Mouse (Mus musculus) urinary bladder, postnatal 25 days (tissue): ENCODE measurements around the gene Kynu.

Source experiments
- DNase-seq: peaks from one replicate; pipeline ENCODE4 v3.0.0; 2022; ENCODE audit warnings: low spot score

The Kynu gene

DNA sequence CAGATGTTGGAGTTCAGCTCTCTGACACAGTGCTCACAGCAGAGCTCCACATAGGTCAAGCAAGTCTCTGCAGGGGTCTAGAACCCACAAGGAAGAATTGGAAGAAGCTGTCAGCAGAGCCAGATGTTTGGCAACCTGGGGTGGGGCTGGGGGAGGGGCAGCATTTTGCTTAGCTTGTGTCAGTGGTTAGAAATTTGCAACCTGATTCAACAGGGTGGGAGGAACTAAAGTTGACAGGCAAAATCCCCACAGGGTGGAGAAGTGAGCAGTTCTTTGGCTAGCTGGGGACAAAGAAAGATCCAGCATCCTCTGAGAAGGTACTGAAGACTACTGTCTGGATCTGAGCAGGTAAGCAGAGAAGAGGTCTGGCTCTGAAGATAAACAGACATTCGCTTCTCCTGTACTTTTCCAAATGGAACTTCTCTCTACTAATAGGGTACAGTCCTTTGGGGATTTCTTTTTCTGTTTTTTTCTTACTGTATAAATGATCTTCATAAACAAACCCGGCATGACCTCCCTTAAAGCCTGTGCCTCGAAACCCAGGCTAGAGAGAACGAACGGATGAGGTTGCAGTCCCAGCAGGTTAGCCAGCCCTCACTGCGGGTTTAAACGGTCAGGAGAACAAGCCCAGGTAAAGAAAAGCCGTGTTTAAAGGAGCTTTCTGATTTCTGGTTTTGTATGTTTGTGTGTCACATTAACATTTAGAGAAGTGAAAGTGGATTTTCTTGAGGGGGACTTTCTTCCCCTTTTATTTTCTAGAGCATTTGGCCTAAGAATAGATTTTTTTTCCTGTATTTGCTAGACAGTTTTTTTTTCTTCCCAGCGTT lies at the start of gene Kynu:
Gene Kynu (plus strand): TSS at position 268 of the 827 bp plus-strand sequence.
- DNase-seq: no peak

DNA sequence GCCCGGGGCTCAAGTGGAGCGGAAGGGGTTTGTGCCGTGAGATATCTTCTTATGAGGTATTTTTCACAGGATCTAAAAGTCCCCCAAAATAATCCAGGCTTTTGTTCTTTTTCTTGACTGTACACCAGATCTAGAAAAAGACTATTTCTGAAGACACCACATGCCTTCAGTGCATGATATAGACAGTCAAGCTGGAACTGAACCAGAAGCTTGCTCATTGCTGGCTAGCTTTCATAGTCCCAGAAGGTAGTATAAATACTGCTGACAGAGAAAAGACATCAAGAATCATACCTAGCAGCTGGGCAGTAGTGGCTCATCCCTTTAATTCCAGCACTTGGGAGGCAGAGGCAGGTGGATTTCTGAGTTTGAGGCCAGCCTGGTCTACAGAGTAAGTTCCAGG lies 48.9 kb upstream of the Kynu start:
- no peak for DNase-seq

DNA sequence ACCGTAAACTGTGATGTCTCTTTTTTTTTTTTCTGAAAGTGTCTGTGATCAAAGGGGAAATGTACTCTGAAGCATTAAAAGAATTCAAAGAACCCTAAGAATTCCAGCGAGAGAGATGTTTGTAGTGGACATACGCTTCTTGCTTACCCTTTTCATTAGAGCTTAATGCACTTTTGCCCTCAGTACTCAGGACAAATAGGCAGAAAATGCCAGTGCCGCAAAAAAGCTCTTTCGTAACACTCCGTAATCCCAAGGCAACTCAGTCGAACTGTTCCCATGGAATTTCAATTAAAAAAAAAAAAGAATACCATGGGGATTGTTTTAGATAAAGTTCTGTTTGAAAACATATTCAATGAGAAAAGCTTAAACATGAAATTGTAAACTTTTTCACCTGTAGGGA lies 41.3 kb upstream of the Kynu start:
- DNase-seq: no peak

DNA sequence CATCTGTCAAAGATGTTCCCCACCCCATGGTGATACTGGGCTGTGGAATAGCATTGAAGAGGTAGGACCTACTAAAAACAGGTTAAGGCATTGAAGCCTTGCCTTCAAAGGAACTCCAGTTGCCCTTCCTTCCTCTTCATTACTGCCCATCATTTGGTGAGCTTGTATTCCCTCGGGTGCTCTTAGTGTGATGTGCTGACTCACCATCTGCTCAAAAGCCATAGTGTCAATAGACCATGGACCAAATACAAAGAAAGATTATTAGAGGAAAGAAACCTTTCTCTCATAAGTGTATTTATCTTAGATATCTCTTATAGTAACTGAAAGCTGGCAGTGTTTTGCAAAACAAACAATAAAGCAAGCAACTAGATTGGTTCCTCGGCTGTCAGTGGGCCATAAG lies 20.7 kb upstream of the Kynu start:
- DNase-seq: no peak

DNA sequence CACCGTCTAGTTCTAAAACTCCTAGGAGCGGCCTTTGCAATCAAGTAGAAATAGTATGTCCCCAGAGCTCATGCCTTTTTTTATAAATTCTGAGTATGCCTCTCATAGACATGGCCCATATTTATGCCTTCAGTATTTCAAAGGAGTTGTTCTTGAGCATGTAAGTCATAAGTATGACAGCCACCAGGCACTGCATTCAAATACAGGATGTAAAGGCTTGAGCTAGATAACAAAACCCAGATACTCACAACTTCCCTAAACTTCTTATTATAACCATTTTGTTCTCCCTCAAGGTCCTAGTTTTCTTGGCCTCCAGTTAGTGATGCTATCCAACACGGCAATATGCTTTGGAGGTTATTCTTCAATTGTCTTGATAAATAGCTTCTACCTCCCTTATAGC lies 12.5 kb upstream of the Kynu start:
- no peak for DNase-seq

DNA sequence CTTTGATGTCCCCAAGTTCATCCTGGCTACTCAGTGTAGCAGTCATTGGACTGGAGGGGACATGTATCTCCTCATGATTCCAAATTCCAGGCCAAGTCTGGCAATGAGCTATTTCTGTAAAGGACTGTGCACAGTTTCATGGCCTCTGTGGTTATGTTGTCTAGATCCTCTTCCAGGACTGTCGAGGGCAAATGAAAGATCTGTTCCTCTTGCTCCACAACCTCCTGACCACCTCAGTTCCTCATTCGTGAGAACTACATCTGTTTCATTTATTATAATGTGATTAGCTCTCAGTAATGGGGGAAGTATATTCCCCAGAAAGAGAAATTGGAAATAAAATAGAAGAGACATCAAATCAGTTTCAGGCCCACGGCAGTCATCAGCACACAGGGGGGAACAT lies 9.5 kb upstream of the Kynu start:
- no peak for DNase-seq

DNA sequence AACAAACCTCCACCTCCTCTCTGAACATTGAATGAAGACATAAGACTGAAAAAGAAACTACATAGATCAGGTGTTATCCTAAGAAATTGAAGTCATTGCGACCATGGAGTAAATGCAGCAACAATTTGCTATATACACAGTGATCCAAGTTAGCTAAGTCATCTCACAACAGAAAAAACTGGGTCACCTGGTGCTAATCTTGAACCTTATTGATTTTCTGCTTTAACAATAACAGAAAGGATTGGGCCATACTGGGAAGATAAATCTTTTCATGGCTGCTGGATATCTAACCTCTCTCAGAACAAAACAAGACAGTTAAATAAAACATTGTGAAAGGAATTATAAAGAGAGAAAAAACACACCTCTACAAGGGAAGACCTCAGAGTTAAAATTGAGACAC lies 8.7 kb upstream of the Kynu start:
- no peak for DNase-seq

DNA sequence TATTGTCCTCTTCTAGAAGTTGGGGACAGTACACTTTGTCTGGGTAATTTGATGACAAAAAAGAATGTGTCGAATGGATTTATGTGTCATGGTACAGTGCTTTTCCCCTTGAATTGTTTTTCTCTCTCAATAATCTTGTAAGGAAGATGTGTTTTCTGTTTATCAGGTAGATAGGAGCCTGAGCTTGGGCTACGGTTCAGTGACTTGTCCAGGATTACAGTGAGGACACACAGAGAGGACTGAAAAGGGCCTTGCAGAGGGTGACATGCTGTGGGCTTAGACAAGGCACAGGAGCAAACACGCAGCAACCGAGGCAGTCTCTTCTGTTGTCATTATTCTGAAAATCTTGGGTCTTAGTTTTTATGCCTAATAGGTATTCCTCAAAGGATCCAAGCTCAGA lies 913 bp upstream of the Kynu start:
- no peak for DNase-seq

DNA sequence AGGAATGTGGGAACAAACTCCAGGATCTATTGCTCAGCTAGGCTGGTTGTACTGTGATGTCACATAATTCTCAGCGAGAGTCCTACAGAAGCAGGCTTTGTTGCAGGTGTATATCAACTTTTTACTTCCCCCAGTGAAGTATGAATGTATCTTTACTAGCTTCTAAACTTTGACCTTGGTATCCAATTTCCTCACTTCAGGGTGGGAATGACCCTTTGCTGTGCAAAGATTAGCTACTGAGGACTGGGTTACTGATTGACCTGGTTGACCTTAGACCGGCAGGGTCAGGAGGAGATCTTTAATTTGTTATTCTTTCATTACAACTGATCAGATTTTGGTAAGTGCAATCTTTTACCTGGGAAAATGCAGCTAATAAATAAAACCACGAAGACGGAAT lies 758 bp downstream of the Kynu start:
- no peak for DNase-seq

DNA sequence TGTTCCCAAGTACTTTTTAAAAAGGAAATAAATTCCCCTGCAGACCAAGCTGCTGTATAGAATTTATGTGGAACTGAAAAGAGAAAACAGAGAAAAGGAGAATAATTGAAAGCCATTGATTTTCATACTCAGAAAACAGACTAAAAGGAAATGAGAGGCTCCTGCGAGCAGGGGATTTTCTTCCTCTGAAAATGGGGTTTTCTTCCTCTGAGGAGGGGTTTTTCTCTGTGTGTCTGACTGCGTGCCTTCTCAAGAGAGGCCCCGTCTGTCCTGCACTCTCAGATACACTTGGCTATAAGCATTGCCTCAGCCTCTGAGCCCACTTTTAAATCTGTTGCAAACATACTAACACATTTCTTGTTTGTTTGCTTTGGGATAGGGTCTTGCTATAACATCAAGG lies 1.9 kb downstream of the Kynu start:
- no peak for DNase-seq

DNA sequence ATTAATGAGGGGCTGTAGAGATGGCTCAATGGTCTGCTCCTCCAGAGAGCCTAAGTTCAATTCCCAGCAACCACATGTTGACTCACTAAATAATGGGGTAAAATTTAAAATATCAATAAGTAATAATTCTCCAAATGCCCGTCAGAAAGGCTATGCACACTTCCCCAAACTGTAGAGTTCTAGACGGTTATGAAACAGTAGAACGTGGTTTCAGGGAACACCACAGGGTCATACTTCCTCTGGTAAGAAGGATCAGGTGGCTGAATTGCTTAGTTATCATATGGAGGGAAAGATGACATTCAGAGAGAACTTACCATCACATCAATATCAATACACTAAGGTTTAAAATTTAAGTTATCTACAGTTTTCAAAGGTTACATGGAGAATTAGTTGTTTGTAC lies 6.1 kb downstream of the Kynu start:
- no peak for DNase-seq

DNA sequence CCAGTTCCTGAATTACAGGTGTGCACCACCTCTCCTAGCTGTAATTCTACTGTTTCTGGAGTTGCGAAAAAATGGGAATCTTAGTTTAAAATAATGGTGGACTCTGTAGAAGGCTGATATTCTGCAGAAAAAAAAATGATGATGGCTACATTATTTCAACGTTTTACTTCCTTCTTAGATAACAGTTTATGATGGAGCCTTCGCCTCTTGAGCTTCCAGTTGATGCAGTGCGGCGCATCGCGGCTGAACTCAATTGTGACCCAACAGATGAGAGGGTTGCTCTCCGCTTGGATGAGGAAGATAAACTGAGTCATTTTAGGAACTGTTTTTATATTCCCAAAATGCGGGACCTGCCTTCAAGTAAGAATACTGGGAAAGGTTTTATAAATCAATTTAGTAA lies 7.7 kb downstream of the Kynu start:
- no peak for DNase-seq

DNA sequence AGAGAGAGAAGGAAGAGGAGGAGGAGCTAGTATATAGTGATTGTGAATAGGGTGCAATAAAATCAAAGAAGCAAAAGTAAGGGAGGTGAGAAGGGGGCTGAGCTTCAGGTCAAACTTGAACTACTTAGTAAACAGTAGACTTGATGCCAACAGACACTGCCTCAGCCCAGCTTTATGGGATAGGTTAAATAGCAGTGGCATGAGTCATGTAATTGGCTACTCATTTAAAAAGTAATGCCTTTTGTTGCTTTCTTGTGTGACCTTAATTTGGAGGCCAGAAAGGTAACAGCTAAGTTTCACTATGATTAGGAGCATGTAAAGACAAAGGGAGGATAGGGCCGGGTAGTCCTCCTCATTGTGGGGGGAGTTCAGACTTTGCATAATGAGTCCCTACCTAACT lies 13.3 kb downstream of the Kynu start:
- DNase-seq: no peak

DNA sequence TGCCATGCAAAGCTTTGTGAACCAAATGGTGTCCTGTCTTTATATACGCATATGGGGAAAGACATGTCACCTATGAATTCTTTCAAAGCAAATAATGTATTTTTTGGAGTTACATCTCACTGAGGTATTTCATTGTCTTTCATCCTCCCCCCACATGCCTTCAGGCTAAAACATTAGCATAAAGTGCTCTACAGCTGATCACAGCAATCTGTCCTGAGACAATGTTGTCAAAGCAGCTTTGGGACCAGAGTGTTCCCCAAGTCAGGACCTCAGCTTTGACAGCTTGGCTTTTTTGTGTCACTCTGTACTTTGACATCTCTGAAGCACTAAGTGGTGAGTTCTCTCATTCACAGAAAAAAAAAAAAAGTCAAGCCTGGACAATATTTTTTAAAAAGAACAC lies 18.4 kb downstream of the Kynu start:
- no peak for DNase-seq

DNA sequence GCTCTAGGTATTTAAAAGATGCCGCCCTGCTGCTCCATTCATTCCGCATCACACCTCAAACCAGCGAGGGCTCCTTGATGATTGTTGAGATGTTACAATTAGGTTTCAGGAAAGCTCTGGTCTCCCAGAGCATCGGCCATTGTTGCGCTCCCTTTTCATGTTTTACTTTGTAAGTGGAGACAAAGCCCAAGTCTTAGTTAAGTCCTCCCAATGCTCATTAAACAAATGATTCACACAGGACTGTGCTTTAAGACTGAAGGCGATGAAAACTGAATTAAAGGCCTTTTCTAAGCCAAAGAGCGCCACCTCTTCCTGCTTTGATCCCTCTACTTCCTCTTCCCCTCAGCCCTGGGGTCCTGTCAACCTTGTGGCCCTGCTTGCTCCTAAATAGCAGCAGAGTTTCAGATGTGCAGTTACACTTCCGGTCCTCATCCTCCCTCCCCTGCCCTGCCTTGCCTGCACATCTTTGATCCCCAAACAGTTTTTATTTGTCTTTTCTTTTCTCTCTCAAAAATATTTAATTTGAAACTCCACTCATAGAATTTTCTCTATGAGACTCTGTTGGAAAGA lies 28.2 kb downstream of the Kynu start:
- DNase-seq: no peak

DNA sequence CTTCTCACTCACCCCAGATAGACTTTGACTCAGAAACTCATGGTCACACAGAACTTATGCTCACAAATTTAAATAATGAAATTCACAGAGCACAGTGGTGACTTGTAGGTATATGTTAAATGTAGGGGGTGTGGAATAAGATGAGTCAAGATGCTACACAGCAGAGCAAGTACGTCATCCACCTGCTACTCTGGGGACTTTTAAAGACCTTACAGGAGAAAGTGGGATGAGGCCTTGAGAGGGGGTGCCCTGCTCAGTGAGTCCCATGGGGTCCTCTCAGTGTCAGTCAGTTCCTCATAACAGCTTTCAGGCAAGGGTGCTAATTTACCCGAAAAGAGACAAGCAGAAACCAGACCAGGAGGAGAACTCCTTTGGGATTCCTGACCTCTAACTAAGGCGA lies 30.4 kb downstream of the Kynu start:
- DNase-seq: no peak

DNA sequence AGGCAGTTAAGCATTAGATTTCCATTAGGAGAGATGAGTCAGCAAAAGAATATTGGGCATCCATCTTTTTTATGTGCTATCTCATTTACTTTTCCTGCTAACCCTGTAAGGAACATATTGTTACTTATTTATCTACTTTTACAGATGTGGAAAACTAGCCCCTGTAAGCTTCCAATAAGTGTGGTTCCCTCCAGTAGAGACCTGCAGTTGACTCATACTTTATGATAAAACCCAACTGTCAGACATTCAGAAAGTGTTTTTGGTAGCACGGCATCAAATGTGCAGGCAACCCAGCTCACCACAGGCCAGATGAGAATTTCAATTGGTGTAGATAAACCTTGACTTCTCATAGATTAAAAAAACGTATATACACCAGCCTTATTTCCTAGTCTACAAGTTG lies 32.7 kb downstream of the Kynu start:
- no peak for DNase-seq

DNA sequence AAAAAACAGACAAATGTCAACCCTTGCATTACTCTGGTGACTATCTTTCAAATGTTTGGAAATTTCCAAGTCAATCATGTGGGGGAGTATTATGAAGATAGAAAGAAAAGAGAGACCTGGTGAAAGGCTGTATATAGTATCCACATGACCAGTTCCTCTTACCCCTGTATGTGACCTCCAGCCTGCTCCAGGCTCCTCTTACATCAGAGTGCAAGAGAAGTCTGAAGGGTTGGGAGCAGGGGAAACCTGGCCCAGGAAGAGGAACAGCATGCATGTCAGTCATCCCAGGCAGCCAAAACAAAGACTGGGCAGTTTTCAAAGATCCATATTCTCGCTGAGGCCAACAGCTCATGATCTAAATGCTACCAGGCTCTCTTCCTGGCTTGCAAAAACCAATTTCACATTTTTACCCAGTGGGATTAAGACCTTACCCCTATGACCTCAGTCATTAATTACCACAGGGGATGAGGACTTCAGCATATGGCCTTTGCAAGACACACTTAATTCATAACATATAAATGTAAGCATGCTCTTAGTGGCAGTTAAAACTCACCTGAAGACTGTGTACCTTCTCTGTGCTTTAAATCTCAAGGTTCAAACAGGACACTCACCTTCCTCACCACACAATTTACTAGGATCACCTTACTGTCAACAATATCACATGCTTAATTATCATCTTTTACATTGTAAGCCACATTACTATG lies 37.0 kb downstream of the Kynu start:
- no peak for DNase-seq

DNA sequence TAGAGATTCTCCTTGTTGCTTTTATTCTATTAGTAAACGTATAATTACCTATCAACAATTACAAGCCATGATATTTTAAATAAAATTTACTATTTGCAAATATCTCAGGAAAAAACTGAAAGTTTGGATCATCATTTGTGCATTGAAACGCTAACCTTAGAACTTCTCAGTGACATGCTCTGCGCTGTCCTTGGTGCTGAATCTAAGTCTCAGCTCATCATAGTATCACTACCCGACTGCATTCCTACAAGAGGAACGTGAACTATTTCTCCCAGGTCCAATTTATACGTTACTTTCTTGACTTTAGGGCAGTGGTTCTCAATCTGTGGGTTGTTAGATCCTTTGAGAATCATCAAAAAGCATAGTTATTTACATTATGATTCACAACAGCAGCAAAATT lies 58.4 kb downstream of the Kynu start:
- peak; percentile 12 for DNase-seq

DNA sequence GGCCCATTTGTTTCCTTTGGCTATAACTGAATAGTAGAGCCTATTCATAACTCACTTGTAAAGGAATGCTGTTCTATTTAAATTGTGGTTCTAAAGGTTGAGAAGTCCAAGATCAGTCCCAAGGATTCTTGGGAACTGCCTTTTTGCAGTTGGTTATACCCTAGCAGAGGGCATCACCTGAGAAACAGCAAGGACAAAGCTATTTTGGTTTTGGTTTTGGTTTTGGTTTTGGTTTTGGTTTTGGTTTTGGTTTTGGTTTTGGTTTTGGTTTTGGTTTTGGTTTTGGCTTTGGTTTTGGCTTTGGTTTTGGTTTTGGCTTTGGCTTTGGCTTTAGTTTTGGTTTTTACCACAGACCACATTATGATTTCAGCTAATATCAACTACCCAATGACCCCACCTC lies 66.0 kb downstream of the Kynu start:
- no peak for DNase-seq

DNA sequence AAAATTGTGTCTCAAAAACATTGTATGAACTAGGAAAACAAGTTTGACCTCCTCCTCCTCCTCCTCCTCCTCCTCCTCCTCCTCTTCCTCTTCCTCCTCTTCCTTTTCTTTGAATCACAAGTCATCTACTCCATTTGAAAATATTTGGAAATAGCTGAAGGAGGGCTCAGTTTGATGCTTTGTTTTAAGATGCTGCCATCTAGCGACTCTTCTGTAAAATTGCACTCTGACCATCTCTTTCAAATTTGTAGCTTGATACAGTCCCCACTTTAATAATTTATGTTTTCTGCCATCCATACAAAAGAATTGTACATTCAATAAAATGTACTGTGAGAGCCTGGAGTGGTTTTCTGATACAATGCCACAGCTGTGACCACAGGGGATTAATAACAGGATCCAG lies 67.7 kb downstream of the Kynu start:
- DNase-seq: no peak

DNA sequence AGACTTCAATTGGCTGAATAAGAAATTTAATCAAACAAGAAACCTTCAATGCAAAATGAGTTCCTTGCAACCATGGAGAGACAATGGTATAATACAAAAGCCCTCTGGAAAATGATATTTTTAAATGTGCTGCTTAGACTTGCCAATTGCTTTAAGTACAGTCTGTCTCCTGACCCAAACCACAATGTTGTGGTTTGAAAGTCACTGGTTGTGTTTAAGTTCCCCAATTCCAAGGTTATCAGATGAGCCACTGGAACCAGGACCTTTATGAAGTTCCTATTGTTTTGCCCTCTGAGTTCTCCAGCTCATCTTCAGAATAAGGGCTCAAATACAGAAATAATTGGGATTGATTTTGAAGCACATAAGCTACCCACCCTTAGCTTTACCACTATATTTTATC lies 76.7 kb downstream of the Kynu start:
- DNase-seq: no peak

DNA sequence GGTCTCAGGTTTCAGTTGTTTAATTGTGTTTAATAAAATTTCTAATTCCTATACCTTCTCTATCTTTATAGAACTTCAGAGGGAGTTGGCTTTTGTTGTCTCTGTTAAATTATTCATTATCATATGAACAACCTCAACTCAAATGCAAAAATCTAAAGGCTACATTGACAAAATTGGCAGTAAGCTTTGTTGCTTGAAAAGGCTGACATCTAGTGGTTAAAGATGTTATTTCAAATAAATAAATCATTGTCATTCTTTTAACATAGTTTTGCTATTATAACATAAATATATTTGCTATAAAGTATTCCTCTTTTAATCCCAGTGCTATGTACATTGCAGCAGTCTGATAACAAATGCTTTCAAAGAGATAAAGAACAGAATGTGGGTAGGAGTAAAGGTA lies 81.4 kb downstream of the Kynu start:
- DNase-seq: no peak

DNA sequence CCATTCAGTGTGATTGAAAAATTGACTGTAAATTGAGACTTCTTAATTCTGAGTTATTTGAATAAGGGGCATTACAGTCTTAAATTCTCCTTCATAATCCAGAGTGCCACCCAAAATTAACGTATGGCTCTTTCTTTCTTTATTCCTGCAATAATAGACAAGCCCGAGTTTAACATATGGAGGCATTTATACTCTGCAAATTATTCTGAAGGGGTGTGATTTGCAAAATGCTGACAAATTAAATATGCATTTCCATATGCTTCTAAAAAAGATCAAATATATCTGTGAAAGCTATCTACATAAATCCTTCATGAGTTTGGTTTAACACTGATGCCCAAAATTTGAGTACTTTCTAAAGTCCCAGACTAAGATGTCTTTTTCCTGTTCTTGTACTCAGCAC lies 91.8 kb downstream of the Kynu start:
- no peak for DNase-seq
